Mouse (Mus musculus) megakaryocyte progenitor cell, adult 5-6 weeks (primary cell): ENCODE data around the gene Dnaja3. TPM values are rescaled to one million over a fixed set of nuclear protein-coding genes. Genes with fewer than 3 reads are reported as not detected.

Experiments used
- ATAC-seq: replicated peaks from 2 replicates; pipeline ENCODE4 v1.8.0; 2016; ENCODE audit warnings: mild to moderate bottlenecking, moderate TSS enrichment, inconsistent platforms; ENCODE audit not compliant: poor library complexity
- total RNA-seq, 2 experiments: library from RNA; stranded (forward) in 1 of 2; stranded (reverse) in 1 of 2; fragments of 157-497, 149-512 nt in 1 of 2; fragments of 200-1000 nt in 1 of 2; gene quantifications; 2 replicates each; pipeline versions ENCODE4 v1.2.3 to v1.2.4; 2015 to 2017

Dnaja3 gene
- total RNA-seq, 2 experiments from 2014 or later: 24.6 to 59.5 TPM

GRCm38 (mm10) chr16:4717866-4718265 is 78.1 kb downstream of the Dnaja3 start:
- ATAC-seq: no peak

- ATAC-seq: peak; percentile 88
These were observed 79.1 kb downstream of the Dnaja3 start, which contains the start of gene Nmral1 for GRCm38 (mm10) chr16:4718753-4719518. Gene Nmral1 (minus strand): TSS chr16:4719356.

DNA sequence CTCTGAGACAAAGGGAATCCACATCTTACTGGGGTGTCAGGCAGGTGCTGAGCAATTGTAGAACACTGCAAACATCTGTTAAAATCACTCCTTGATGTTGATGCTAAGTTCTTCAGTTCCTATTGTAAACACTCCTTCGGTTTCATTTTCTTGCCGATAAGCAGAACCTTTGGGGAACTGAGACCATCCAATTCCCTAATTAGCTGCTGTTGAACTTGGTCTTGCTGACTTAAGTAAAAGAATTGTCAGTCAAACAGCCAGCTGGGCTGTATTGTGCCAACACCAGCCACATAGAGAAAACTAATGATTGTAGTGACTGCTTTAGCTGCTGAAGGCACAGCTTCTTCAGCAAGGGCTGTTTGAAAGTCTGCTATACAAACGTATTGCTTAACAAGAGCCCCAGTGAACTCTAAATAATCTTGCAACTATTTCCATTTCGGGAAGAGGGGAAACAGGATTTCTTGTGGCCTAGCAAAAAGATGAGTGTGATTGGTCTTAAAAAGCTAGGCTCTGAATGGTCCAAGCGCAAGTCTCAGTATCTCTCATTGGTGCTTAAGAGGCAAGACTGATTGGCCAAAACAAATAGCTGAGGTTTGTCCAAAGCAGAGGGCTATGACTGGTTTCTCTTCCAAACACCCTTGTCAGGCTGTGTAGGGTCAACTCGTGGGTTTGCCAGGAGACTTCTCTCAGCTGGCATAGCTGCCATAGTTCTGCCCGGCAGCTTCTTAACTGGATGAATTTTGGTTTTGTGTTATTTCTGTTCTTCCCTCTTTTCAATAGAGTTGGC is 82.5 kb downstream of the Dnaja3 start:
- ATAC-seq: 0 out of 2 replicates have a peak, but pooled peaks have one; percentile 1

DNA sequence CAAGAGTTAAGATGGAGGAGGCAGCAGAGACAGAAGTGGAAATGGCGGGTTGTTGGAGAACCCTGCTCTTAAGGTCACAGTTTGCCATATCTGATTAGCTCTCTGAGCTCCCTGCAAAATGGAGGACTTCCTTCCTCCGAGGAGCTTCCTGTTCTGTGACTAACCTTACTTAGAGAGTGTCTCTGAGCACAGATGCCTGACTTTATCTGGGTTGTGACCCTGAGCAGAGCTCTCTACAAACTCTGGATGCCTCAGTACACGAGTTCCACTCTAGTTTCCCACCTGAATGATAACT is 83.1 kb downstream of the Dnaja3 start:
- peak; percentile 7; the same call in 1 of the 2 replicates for ATAC-seq

DNA sequence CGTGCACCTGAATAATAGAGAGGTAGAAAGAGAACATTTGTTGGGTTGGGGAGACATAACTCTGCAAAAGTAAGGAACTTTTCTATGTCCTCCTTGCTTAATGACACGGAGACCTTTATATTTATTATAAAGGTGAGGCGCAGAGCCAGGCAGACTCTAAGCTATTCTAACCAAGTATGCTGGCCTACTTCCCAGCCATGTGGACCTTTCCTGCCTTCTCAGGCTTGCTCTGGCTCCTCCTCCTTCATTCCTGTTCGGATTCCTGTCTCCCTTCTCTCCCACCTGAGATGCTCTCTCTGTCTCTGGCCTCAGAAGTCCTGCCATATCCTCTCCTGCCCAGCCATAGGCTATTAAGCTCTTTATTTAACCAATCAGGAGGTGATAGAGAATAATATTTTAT is 85.5 kb downstream of the Dnaja3 start:
- no peak for ATAC-seq

GRCm38 (mm10) chr16:4725780-4726527 is 86.2 kb downstream of the Dnaja3 start, which contains the start of gene Hmox2:
Gene Hmox2 (plus strand): TSS chr16:4726361.
- ATAC-seq: peak; percentile 88

DNA sequence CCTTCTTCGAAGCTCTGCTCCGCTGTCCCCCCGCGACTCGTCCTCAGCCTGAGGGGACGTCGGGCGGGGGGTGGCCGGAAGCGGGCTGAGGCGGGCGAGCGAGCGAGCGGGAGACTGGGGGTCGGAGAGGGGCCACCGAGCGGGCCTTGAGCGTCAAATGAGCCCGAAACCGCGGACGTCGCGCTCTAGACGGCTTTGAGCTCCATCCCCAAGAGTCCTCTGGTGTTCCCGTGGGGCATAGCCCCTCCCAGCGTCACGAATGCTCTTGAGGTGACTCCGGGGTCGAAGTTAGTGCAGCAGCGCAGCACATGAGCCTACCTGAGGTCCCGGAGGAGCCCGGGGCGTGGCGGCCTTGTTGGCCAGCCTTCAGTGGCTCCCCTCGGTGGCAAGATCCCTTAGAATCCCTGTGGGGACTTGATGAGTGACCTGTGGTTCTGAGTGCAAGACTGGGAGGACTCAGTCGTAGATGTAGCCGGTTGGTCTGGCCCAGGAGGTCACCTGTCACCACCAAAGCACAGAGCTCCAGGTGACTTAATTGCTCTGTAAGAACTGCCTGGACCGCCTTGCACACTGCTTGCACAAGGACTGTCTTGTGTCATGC is 86.8 kb downstream of the Dnaja3 start:
- peak; percentile 17 for ATAC-seq

GRCm38 (mm10) chr16:4727526-4727925 is 87.7 kb downstream of the Dnaja3 start:
- no peak for ATAC-seq

DNA sequence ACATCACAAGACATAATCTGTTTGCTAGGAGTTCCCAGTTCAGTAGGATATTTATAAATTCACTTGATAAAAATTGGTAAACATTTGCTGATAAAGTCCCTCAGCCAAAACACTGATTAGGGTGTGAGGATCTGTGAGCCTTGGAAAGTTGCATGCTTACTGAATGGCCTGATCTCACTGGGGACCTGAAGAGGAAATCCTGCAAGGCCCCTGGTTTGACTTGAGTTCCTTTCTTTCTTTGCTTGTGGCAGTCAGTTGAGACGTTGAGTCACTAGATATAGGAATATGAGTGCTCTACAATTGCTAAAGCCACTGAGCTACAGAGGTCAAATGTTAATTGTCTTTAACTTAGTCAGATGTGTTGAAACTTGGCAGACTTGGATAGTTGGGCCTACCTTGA is 88.2 kb downstream of the Dnaja3 start:
- no peak for ATAC-seq

GRCm38 (mm10) chr16:4730776-4731358 is 91.1 kb downstream of the Dnaja3 start:
- ATAC-seq: no peak

DNA sequence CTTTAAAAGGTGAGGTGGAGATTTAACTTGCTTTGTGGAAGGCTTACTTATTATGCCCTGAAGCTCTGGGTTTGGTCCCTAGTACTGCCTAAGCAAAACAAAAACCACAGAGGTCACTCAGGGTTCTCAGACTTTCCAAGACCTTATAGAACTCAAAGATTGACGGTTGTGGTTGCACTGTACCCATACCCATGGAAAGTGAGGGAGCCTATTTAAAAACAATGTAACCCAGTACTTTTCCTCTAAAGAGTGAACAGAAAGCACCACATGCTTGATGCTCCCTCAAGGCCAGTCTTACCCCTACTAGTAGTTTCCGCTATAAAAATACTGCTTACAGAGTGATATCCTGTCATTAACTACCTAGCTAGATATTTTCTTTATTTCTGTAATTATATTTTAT is 96.5 kb downstream of the Dnaja3 start:
- no peak for ATAC-seq

DNA sequence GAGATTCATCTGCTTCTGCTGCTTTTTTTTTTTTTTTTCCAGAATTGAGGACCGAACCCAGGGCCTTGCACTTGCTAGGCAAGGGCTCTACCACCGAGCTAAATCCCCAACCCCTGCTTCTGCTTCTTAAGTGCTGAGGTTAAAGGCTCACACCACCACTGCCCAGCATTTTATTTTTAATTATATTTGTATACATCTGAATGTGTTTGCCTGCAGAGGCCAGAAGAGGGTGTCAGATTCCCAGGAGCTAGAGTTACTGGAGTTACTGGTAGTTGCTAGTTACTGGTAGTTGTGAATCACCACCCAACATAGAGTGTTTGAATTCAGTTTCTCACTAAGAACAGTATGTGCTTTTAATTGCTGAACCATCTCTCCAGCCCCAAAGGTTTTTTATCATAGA is 100.2 kb downstream of the Dnaja3 start:
- no peak for ATAC-seq

DNA sequence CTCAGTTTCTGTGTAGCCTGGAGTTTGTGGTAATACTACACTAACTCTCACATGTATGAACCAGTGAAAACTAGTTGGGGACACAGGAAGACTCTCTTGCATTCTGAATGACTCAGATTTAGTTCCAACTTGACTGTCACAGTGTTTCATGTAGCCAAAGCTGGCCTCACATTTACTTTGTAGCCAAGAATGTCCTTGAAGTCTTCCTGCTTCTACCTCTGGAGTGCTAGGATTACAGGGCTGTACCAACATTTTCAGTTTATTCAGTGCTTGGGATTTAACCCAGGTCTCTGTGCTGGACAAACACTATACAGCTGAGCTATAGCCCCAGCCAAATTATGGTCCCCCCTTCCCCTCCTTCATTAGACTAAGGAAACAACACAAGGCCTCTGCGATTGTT is 102.4 kb downstream of the Dnaja3 start:
- ATAC-seq: no peak

DNA sequence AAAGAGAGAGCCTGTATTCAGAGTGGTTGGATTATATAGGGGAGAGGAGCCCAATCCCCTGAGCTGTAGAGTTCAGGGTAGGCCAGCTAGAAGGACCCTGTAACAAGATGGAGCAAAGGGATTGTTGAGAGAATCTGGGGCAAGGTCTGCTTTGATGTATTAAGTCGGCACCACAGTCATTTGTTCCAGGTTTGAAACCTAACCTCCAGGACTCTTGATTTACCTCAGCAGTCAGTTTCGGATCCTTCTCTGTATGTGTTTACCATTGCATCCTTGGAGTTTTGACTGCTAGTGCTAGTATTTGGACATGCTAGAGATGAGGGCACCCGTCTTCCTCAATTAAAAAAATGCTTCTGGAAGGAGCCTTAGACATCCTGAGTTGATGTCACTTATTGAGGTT is 112.4 kb downstream of the Dnaja3 start:
- no peak for ATAC-seq

DNA sequence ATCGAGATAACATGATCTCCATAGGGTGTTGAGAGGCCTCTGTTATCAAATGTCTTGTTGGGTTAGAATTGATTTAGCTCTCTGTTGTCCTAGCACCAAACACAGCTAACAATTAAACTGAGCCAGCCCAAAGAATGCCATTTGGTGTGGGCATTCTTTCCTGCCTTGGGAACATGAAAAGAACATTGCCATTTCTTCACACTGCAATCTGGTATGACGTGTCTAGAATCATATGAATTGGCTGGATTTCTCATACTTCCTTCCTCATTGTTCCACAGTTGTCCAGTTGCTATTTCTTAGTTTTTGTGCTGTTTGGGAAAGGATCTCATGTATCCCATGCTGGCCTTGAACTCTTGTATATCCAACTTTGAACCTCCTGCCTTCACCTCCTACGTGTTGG is 114.3 kb downstream of the Dnaja3 start:
- ATAC-seq: 0 out of 2 replicates have a peak, but pooled peaks have one; percentile 37

DNA sequence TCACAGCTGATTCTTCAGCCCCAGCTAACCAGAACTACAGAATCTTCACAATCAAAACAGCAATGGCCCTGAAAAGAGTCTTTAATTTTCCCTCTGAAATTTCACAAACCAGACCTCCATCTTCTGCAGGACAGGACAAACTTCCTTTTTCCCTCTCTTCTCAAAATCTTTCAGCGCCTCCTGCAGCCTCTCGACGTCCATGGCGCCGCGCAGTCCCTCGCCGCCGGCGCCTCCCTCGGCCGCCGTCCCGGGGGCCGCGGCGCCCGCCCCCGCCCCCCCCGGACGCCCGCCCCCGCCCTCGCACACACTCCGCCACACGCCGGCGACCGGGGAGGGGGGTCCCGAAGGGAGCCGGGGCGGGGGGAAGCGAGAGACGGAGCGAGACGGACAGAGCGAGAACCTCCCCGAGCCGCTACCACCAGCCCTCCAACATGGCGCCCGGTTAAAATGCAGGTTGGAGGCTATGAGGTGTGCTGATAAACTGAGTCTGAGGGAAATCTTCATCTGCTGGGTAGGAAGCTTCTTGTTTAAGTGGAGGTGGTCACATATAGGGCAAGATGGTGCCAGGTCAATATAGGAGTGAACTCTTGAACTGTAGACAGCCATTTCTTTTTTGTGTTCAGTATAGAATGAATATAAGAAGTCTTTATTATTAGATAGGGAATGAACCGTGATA is 117.0 kb downstream of the Dnaja3 start:
- peak; percentile 81 for ATAC-seq
